Mouse (Mus musculus) hindbrain, embryonic 10.5 days (tissue): Measurements from ENCODE around the gene Gpr62. TPM values are rescaled to one million over a fixed set of nuclear protein-coding genes. Genes with fewer than 3 reads are reported as not detected.
A peak's percentile ranks its signal among the peaks of the same experiment; 100 is the strongest.

Experiments
- DNase-seq: peaks from one replicate; pipeline ENCODE4 v3.0.0-alpha.2; 2017; ENCODE audit warnings: low spot score
- H3K27ac ChIP-seq: fragments of 300-500 bp; sonication (generic); 2 replicates; pipeline ENCODE4 v1.5.1; 2016; ENCODE audit warnings: mild to moderate bottlenecking, moderate library complexity
- H3K27me3 ChIP-seq: fragments of 300-500 bp; sonication (generic); 2 replicates; pipeline ENCODE4 v1.6.1; 2016; ENCODE audit warnings: mild to moderate bottlenecking; ENCODE audit not compliant: poor library complexity, insufficient read depth, severe bottlenecking
- H3K36me3 ChIP-seq: fragments of 300-500 bp; sonication (generic); 2 replicates; pipeline ENCODE4 v1.6.1; 2016; ENCODE audit warnings: mild to moderate bottlenecking, moderate library complexity
- H3K4me1 ChIP-seq: fragments of 300-500 bp; sonication (generic); replicated peaks from 2 replicates; pipeline ENCODE4 v1.6.1; 2016; ENCODE audit warnings: mild to moderate bottlenecking
- H3K4me3 ChIP-seq: fragments of 300-500 bp; sonication (generic); 2 replicates; pipeline ENCODE4 v1.5.1; 2016; ENCODE audit warnings: mild to moderate bottlenecking, moderate library complexity
- H3K9me3 ChIP-seq: fragments of 300-500 bp; sonication (generic); 2 replicates; pipeline ENCODE4 v1.6.1; 2016; ENCODE audit warnings: mild to moderate bottlenecking, moderate library complexity
- WGBS: fragments of 180-500 bp; shearing (Covaris S2); methylation state at CpG from one replicate; pipeline ENCODE4 v1.1.7; 2016; 5-methylcytosine and 5-hydroxymethylcytosine counted together
- polyA plus RNA-seq: library from polyadenylated mRNA; unstranded; fragments of >200 nt; fragmentation: Nextera tagmentation; extraction: Ambion mirVana; gene quantifications from 2 replicates; pipeline ENCODE4 v1.2.1, GENCODE M21; 2016

Gene Gpr62
- polyA plus RNA-seq, 1 experiment from 2014 or later, result 0.17 TPM

DNA sequence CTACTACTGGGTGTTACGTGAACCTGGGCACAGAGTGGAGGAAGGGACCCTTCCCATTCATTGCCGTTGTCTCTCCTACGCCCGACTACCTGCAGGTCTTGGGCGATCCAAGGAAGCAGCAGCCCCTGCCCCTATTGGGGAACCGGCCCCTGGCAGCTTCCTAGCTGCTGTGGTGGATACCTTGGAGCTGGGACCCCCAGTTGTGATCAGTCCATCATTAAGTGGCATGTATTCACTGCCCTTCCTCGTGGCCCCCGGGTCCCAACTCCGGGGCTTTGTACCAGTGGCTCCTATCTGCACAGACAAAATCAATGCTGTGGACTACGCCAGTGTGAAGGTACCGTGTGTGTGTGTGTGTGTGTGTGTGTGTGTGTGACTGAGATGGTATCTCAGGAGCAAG lies 14.4 kb downstream of the Gpr62 start:
- Histone ChIP-seq H3K9me3 (no peaks in the 10 kb centered on the region), H3K27ac (peak overlapping the region; percentile 97), H3K27me3 (peaks cover 4% of the 10 kb centered on the region; the same call in 1 of the 2 replicates), H3K36me3 (peaks cover 3% of the 10 kb centered on the region), H3K4me3 (peak overlapping the region; percentile 91; the same call in 1 of the 2 replicates), H3K4me1 (peaks cover 90% of the 10 kb centered on the region)
- WGBS, result 74% methylated on average over 11 of the region's 11 CpGs
- DNase-seq, result no peak

DNA sequence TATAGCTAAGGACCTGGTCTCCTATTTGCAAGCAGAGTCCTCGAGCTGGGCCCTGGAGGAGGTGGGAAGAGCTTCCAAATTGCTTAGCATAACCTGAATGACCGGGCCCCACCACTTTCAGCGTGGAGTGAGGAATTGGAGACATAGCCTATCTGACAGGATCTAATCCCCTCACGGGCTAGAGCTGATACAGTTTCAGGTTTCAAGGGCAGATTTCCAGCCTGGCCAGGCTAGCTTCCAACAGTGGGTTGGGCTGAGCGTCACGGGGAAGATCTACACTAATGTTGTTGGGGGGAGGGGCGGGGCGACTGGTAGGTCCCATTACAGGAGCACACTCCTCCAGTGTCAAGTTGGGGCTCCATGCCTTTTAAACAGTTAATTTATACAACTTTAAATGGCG lies 15.1 kb downstream of the Gpr62 start:
- Histone ChIP-seq H3K4me3 (peak overlapping the region; percentile 91; the same call in 1 of the 2 replicates), H3K4me1 (peaks cover 90% of the 10 kb centered on the region), H3K27me3 (peaks cover 4% of the 10 kb centered on the region; the same call in 1 of the 2 replicates), H3K27ac (peak overlapping the region; percentile 31; the same call in 1 of the 2 replicates), H3K9me3 (no peaks in the 10 kb centered on the region), H3K36me3 (no peaks in the 10 kb centered on the region)
- DNase-seq, result no peak
- WGBS, result 26% methylated on average over 9 of the region's 9 CpGs

DNA sequence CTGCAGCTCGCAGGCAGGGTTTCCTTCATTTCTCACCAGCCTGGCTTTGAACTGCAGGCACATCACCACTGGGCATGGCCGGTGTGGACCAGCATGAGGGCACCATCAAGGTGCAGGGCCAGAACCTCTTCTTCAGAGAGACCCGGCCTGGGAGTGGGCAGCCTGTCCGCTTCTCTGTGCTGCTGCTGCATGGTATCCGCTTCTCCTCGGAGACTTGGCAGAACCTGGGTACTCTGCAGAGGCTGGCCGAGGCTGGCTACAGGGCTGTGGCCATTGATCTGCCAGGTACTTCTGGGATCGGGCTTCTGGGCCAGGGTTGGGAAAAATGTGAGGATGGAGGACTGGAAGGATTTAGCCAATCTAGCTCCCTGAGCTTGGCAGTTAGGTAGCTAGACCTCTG lies 15.8 kb downstream of the Gpr62 start:
- Histone ChIP-seq H3K4me1 (peaks cover 90% of the 10 kb centered on the region), H3K9me3 (no peaks in the 10 kb centered on the region), H3K4me3 (peak overlapping the region; percentile 20; the same call in 1 of the 2 replicates), H3K27me3 (peaks cover 4% of the 10 kb centered on the region; the same call in 1 of the 2 replicates), H3K36me3 (no peaks in the 10 kb centered on the region), H3K27ac (0 out of 2 replicates have a peak overlapping the region, but pooled peaks have one; percentile 23)
- no peak for DNase-seq
- 93% methylated on average over 8 of the region's 8 CpGs for WGBS

DNA sequence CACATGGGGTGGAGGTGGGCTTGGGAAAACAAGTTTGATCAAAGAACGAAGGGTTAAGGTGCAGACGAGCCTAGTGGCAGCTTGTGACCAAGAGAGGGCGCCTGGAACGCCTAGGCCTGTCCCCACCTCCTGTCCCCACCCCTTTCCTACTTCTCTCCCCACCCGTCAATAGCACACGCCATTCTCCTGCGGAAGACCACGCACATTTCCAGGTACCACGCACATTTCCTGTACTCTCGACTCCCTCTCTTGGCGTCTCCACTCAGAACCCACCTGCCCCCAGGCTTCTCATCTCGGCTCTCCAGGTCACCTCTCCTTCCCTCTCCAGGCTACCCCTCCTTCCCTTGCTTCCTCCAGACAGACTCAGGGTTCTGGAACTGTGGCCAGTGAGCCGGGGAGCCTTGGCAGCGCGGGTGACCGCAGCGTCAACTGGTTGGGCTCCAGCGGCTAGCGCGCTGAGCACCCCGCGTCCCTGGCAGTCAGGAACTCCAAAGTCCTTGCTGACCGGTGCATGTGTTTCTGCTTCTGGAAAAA lies 17.2 kb downstream of the Gpr62 start:
- H3K27ac ChIP-seq, result peak overlapping the region; percentile 88
- H3K27me3 ChIP-seq, result peaks cover 4% of the 10 kb centered on the region; the same call in 1 of the 2 replicates
- peaks cover 86% of the 10 kb centered on the region for H3K4me1 ChIP-seq
- DNase-seq, result peak; percentile 71
- peak overlapping the region; percentile 63 for H3K4me3 ChIP-seq
- 1% methylated on average over 23 of the region's 23 CpGs for WGBS
- no peaks in the 10 kb centered on the region for H3K9me3 ChIP-seq
- H3K36me3 ChIP-seq, result no peaks in the 10 kb centered on the region

DNA sequence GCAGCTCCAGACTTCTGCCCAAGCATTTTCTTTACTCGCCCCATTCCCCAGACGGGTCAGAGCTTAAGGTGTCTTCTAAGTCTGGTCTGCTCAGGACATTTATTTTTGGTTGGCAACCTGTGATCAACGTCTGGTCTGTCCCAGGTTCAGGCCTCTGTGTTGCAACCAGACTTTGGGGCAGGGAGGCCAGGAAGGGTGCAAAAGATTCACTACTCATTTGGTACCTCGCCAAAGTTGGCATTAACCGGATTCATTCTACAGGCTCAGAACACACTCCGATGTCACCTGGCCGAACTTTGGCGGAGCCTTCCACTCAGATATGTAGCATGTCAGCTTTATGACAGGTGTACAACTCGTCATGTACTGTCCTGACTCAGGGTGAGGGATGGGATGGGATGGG lies 17.8 kb downstream of the Gpr62 start:
- peaks cover 82% of the 10 kb centered on the region for H3K4me1 ChIP-seq
- DNase-seq, result no peak
- 39% methylated on average over 9 of the region's 9 CpGs for WGBS

DNA sequence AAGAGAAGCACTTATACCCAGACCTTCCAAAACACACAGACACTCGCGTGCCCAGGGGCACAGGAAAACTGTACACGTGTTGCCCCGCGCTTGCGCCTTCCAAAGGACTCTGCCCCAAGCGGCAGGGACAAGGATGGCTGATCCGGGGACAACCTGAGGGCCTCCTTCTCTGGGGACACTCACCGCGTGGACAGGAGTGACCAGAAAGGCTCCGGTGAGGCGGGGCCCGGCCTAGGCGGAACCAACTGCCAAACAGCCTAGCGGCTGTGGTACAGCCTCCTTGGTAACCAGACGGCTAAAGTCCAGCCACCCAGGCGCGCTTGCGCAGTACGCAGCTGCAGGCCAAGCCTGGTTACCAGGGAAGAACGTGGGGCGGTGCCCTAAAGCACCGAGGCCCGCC lies 18.4 kb downstream of the Gpr62 start, which contains the start of the genes Abhd14b and Abhd14a:
Abhd14b (plus strand) TSS at position 112 of the 400 bp plus-strand sequence.
Abhd14a (minus strand) TSS at position 331 of the 400 bp plus-strand sequence.
- DNase-seq, result peak; percentile 94
- Histone ChIP-seq H3K36me3 (no peaks in the 10 kb centered on the region), H3K9me3 (no peaks in the 10 kb centered on the region), H3K27me3 (peaks cover 4% of the 10 kb centered on the region; the same call in 1 of the 2 replicates), H3K4me3 (peak within 1 kb of the TSS; percentile 63), H3K27ac (peak within 1 kb of the TSS; percentile 88), H3K4me1 (peaks cover 76% of the 10 kb centered on the region)
- WGBS, result under 1% methylated on average over 24 of the region's 24 CpGs

More for the DNA sequence above, 17.8 kb downstream of the Gpr62 start:
- Histone ChIP-seq H3K27ac (peak overlapping the region; percentile 88), H3K27me3 (peaks cover 4% of the 10 kb centered on the region; the same call in 1 of the 2 replicates), H3K4me3 (peak overlapping the region; percentile 63), H3K9me3 (no peaks in the 10 kb centered on the region), H3K36me3 (no peaks in the 10 kb centered on the region)

DNA sequence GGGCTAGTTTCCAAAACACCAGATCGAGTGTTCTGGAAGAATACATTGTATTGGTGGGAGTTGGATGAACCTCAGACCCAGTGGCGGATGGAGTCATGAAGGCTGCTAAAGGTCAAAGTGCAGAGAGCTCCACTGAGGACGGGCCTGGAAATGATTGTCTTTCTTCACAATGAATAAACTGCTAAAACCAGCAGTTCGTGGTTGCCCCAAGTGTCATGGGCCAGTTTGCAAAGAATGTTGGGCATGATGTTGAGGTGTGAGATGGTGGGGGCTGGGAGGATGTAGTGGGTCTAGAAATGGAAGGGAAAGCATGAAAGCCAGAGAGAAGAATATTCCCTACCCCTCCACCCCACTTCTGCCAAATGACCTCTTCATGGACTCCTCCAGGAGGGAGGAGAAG lies 20.9 kb downstream of the Gpr62 start:
- DNase-seq, result no peak
- Histone ChIP-seq H3K27ac (no peak overlapping the region), H3K9me3 (no peaks in the 10 kb centered on the region), H3K4me3 (no peak overlapping the region), H3K36me3 (no peaks in the 10 kb centered on the region), H3K27me3 (peaks cover 2% of the 10 kb centered on the region; the same call in 1 of the 2 replicates), H3K4me1 (peaks cover 51% of the 10 kb centered on the region)
- WGBS, result 53% methylated on average over 4 of the region's 4 CpGs

DNA sequence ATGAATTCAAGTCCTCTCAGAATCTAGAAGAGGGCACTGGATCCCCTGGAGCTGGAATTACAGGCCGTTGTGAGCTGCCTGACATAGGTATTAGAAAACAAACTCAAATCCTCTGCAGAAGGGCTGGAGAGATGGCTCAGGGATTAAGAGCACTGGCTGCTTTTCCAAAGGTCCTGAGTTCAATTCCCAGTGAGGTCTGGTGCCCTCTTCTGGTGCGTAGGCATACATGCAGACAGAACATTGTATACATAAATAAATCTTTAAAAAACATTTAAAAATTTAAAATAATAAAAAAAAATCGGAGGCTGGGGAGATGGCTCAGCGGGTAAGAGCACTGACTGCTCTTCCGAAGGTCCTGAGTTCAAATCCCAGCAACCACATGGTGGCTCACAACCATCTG lies 23.1 kb downstream of the Gpr62 start:
- DNase-seq, result no peak
- no peaks in the 10 kb centered on the region for H3K9me3 ChIP-seq
- H3K27ac ChIP-seq, result no peak overlapping the region
- peaks cover 44% of the 10 kb centered on the region for H3K4me1 ChIP-seq
- no peaks in the 10 kb centered on the region for H3K36me3 ChIP-seq
- no peak overlapping the region for H3K4me3 ChIP-seq
- WGBS, result 79% methylated on average over 5 of the region's 5 CpGs
- no peaks in the 10 kb centered on the region for H3K27me3 ChIP-seq

DNA sequence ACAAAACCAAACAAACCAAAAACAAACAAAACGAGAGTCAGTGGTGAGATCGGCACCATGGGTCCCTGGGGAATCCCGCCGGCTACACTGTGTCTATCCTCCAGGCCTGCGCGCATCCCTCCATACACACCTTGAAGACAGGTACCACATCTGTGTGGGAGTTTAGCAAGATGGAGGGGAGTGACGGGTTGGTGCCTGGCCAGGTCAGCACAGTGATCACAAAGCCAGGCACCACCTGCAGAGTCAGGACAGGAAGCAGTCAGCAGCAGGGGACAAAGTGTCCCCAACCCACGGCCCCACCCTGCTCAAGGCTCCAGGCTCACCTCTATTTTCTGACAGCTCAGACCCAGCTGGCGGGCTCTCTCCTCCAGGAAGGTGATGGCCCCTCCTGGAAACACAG lies 29.2 kb downstream of the Gpr62 start:
- Histone ChIP-seq H3K4me1 (peaks cover 38% of the 10 kb centered on the region), H3K4me3 (no peak overlapping the region), H3K9me3 (no peaks in the 10 kb centered on the region), H3K27me3 (no peaks in the 10 kb centered on the region), H3K36me3 (peaks cover 42% of the 10 kb centered on the region), H3K27ac (no peak overlapping the region)
- no peak for DNase-seq
- 86% methylated on average over 9 of the region's 9 CpGs for WGBS

DNA sequence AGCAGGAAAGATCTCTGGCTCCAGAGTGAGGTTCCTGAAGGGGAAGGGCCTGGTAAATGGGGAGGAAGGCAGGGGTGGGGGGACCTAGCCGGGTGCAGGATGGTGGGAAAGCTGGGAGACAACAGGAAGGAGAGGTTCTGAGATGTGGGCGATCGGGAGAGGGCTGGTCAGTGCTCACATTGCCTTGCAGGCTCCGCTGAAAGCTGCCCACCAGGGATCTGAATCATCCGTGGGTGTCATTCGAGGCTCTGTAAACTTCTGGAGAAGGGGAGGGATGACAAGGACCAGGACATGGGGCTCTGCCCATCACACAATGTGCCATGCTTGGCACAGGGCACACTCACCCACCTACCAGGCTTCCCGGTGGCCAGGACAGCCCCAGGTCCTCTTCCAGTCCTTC lies 32.3 kb downstream of the Gpr62 start:
- H3K27ac ChIP-seq, result peak overlapping the region; percentile 29; the same call in 1 of the 2 replicates
- peaks cover 47% of the 10 kb centered on the region for H3K4me1 ChIP-seq
- H3K27me3 ChIP-seq, result no peaks in the 10 kb centered on the region
- no peaks in the 10 kb centered on the region for H3K9me3 ChIP-seq
- no peak for DNase-seq
- no peak overlapping the region for H3K4me3 ChIP-seq
- 80% methylated on average over 7 of the region's 7 CpGs for WGBS
- peaks cover 56% of the 10 kb centered on the region for H3K36me3 ChIP-seq

DNA sequence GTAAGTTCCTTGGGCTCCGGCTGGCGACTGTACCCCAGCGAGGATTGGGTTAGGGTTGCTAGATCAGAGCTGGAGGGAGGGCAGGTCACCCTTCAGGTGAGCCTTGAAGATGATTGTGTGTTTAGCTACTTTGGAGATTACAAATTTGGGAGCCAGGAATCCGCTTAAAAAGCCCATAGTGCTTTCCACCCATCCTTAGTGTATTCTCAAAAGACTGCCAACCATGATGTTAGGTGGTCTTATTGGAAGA lies 35.8 kb downstream of the Gpr62 start:
- Histone ChIP-seq H3K4me1 (peaks cover 25% of the 10 kb centered on the region), H3K4me3 (peak overlapping the region; percentile 91), H3K36me3 (peaks cover 48% of the 10 kb centered on the region), H3K27me3 (no peaks in the 10 kb centered on the region), H3K27ac (peak overlapping the region; percentile 97), H3K9me3 (no peaks in the 10 kb centered on the region)
- 7% methylated on average over 4 of the region's 4 CpGs for WGBS
- no peak for DNase-seq

DNA sequence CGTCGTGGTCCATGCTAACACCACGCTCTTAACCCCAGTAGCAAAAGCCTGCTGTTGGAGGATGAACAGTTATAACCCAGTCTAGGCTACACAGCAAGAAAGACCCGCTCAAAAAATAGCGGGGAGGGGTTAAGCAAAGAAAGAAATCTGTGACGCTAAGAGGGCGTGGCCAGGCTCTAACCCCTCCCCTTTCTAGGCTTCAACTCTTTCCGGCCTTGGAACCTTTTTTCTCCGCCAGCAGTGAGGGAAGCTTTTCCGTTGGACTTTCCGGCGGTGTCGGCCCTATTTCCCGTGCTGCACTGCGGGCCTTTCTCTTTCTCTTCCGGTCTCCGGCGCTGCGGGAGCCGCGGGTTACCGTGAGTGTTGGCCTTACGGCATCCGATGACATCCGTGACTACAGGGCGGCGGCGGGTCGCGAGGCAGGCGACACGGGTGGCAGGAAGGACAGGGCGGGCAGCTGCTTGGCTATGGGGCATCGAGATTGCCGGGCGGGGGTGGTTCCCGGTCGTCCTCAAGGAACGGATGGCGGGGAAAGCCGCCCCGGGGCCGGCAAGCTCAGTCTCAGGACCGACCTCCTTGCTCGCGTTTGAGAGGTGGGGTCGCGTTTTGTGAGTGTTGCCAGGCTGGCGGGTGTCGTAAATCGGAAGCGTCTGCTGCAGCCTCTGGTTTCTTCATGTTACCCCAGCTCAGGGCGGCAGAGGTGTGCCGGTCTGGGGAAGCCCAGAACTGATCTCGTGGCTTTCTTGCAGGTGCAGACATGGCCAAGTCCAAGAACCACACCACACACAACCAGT lies 36.3 kb downstream of the Gpr62 start, which contains the start of gene Rpl29:
Rpl29 (plus strand) TSS at position 234 of the 794 bp plus-strand sequence.
- H3K27ac ChIP-seq, result peak within 1 kb of the TSS; percentile 97
- no peaks in the 10 kb centered on the region for H3K27me3 ChIP-seq
- H3K4me3 ChIP-seq, result peak within 1 kb of the TSS; percentile 91
- H3K36me3 ChIP-seq, result peaks cover 43% of the 10 kb centered on the region
- DNase-seq, result peak; percentile 95
- WGBS, result under 1% methylated on average over 55 of the region's 55 CpGs
- peaks cover 20% of the 10 kb centered on the region for H3K4me1 ChIP-seq
- no peaks in the 10 kb centered on the region for H3K9me3 ChIP-seq

DNA sequence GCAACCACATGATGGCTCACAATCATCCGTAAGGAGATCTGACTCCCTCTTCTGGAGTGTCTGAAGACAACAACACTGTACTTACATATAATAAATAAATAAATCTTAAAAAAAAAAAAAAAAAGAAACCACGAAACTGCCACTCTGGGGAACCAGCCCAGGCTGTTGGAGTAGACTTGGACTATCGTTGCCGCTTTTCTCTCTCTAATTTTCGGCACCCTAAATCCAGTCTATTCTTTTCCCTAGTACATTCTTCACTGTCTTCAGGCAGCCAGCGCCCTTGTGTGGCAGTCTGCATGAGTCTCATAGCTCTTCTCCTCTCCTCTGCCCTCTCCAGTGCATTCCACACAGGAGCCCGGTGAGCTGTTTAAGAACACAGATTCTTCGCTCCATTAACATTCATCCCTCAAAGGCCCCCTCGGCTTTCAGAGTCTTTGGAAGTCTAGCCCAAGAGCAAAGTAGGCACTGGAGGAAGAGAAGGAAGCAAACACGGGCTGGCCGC lies 37.0 kb downstream of the Gpr62 start:
- H3K27me3 ChIP-seq, result no peaks in the 10 kb centered on the region
- WGBS, result 23% methylated on average over 11 of the region's 11 CpGs
- H3K27ac ChIP-seq, result peak overlapping the region; percentile 97
- no peak for DNase-seq
- peak overlapping the region; percentile 91 for H3K4me3 ChIP-seq
- H3K36me3 ChIP-seq, result peaks cover 36% of the 10 kb centered on the region
- H3K9me3 ChIP-seq, result no peaks in the 10 kb centered on the region
- H3K4me1 ChIP-seq, result peaks cover 20% of the 10 kb centered on the region
